Mouse (Mus musculus) B cell, adult (primary cell): ENCODE results near the gene Capzb. TPM values are rescaled to one million over a fixed set of nuclear protein-coding genes. Genes with fewer than 3 reads are reported as not detected.

Experiments
- total RNA-seq: library from RNA; stranded (reverse); gene quantifications from 4 replicates; pipeline ENCODE4 v1.2.4, GENCODE M21; 2023; ENCODE audit not compliant: inconsistent age

Capzb gene
- total RNA-seq: 415 to 482 TPM (median 452 TPM) in 4 replicates

GRCm38 (mm10) chr4:139192499-139193175, at the start of gene Capzb:
TSS of gene Capzb (plus strand) at chr4:139192899.

GRCm38 (mm10) chr4:139310171-139310898, 117.6 kb downstream of the Capzb start, which contains the start of the genes Pqlc2 and Akr7a5:
TSS of gene Pqlc2 (minus strand) at chr4:139310708.
TSS of gene Akr7a5 (plus strand) at chr4:139310744.

Other genes starting within 250 kb of the Capzb start
- gene Rnf186, start 225.8 kb upstream of the Capzb start, total RNA-seq: not detected in 4 replicates
- gene Tmco4, start 220.0 kb upstream of the Capzb start, total RNA-seq: 33.6 to 40.4 TPM (median 35.9 TPM) in 4 replicates
- not detected in 4 replicates for gene Htr6, start 117.3 kb upstream of the Capzb start, total RNA-seq
- 0.57 to 1.2 TPM (median 0.70 TPM) in 4 replicates for gene Nbl1, start 99.9 kb upstream of the Capzb start, total RNA-seq
- 109 to 130 TPM (median 112 TPM) in 4 replicates for gene Minos1, start 61.8 kb upstream of the Capzb start, total RNA-seq
- gene Pqlc2, start 117.8 kb downstream of the Capzb start, total RNA-seq: 28.6 to 30.6 TPM (median 29.7 TPM) in 4 replicates
- 23.2 to 30.1 TPM (median 24.2 TPM) in 4 replicates for gene Akr7a5, start 117.8 kb downstream of the Capzb start, total RNA-seq
- gene Mrto4, start 159.7 kb downstream of the Capzb start, total RNA-seq: 101 to 120 TPM (median 110 TPM) in 4 replicates
- gene Emc1, start 159.7 kb downstream of the Capzb start, total RNA-seq: 34.9 to 47.7 TPM (median 39.3 TPM) in 4 replicates
- 190 to 210 TPM (median 201 TPM) in 4 replicates for gene Ubr4, start 159.7 kb downstream of the Capzb start, total RNA-seq